Mouse (Mus musculus) liver, embryonic 18 days (tissue): ENCODE measurements around the gene AC131692.1. TPM values are rescaled to one million over a fixed set of nuclear protein-coding genes. Genes with fewer than 3 reads are reported as not detected.

Source experiments
- polyA plus RNA-seq: library from polyadenylated mRNA; depleted of rRNA; stranded (reverse); fragments of >200 nt; gene quantifications from 2 replicates; pipeline ENCODE4 v1.2.3, GENCODE M21; 2012; rRNA removed

Gene AC131692.1
- polyA plus RNA-seq: 0.14 and 0.23 TPM in 2 replicates

GRCm38 (mm10) chr19:6094119-6094518 lies at the start of gene AC131692.1:
Gene AC131692.1, plus strand, starts transcription at chr19:6094419.

GRCm38 (mm10) chr19:6046294-6047153 lies 47.7 kb upstream of the AC131692.1 start, which contains the start of gene Syvn1:
Gene Syvn1, plus strand, starts transcription at chr19:6046576.

DNA sequence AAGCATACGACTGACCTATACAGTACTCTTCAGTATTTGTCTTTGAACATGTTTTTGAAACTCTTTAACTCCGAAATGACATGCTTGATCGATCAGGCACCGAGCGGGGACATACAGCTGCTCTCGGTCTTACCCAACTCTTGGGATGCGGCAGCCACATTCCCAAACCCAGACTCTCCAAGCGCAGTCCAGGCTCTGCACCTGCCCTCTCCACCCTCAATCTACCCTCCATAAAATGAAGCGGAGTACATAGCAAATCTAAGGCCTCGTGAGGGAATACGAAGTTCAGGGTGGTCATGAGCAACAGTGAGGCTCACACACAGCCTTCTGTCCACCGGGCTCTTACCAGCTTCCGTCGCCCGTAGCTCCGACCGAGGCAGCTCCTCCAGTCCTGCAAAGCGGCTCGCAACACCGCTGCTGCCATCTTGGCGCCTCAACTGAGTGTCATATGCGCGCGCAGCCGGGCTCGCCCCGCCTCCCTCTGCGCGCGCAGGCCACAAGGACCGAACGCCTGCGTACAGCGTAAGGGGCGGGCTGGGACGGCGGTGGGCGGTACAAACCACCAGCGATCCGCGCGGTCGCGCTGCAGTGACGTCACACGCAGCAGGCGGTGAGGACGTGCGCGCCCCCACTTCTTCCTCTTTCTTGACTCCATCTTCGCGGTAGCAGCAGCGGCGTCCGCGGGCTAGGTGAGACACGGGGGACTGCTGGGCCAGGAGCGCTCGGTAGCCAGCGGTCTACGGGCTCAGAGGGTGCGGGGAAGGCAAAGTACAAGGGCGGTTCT lies 36.7 kb upstream of the AC131692.1 start, which contains the start of the genes Mrpl49 and Fau:
Gene Mrpl49 (minus strand): TSS at position 473 of the 784 bp plus-strand sequence.
Gene Fau (plus strand): TSS at position 532 of the 784 bp plus-strand sequence.

GRCm38 (mm10) chr19:6061021-6061533 lies 33.1 kb upstream of the AC131692.1 start, which contains the start of gene Znhit2:
Gene Znhit2, plus strand, starts transcription at chr19:6061192.

GRCm38 (mm10) chr19:6067724-6068415 lies 26.3 kb upstream of the AC131692.1 start, which contains the start of gene Tm7sf2:
Gene Tm7sf2, minus strand, starts transcription at chr19:6068373.

GRCm38 (mm10) chr19:6076564-6077393 lies 17.4 kb upstream of the AC131692.1 start, which contains the start of gene Vps51:
Gene Vps51, minus strand, starts transcription at chr19:6077231.

DNA sequence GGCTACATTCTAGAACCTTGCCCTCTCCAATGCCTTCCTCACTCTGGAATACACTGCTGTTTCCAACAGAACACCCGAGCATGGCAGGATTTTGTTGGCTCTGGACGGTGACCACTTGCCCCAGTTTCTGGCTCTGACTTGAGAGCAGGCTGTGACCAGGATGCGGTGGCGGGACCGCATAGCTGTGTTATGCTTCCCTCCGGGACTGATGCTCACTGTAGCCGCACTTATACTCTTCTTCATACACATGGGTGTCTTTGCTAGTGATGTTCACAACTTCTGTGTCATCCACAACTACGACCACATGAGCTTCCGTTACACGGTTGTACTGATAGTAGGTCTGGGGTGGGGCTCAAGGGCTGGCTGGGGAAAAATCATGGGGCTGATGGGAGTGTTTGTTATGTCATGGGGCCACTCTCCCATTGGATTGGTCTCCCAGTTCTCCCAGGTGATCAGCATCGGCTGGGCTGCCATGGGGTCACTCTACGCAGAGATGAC lies 14.2 kb upstream of the AC131692.1 start, which contains the start of gene Tmem262:
Gene Tmem262 (plus strand): TSS at position 51 of the 498 bp plus-strand sequence.

GRCm38 (mm10) chr19:6082156-6082555 lies 12.1 kb upstream of the AC131692.1 start, which contains the start of gene Gm28374:
Gene Gm28374, minus strand, starts transcription at chr19:6082256.

GRCm38 (mm10) chr19:6084478-6085248 lies 9.6 kb upstream of the AC131692.1 start, which contains the start of the genes Zfpl1 and Cdca5:
Gene Zfpl1, minus strand, starts transcription at chr19:6084956.
Gene Cdca5, plus strand, starts transcription at chr19:6084983.

DNA sequence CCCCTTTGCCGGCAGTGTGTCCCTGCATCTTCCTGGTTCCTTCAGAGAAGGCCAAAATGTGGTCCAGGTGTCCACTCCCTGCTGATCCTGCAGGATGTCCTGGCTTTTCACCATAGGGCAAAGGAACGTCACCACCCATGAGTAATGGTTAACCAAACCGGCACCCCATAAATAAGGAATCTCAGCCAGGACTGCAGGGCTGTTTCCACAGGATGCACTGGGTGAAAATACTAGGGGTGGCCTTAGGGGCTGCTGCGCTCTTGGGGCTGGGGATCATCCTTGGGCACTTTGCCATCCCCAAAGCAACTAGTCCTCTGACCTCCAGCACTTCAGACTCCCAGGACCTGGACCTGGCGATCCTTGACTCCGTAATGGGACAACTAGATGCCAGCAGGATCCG lies 11.4 kb downstream of the AC131692.1 start, which contains the start of gene Naaladl1:
Gene Naaladl1 (plus strand): TSS at position 197 of the 400 bp plus-strand sequence.

DNA sequence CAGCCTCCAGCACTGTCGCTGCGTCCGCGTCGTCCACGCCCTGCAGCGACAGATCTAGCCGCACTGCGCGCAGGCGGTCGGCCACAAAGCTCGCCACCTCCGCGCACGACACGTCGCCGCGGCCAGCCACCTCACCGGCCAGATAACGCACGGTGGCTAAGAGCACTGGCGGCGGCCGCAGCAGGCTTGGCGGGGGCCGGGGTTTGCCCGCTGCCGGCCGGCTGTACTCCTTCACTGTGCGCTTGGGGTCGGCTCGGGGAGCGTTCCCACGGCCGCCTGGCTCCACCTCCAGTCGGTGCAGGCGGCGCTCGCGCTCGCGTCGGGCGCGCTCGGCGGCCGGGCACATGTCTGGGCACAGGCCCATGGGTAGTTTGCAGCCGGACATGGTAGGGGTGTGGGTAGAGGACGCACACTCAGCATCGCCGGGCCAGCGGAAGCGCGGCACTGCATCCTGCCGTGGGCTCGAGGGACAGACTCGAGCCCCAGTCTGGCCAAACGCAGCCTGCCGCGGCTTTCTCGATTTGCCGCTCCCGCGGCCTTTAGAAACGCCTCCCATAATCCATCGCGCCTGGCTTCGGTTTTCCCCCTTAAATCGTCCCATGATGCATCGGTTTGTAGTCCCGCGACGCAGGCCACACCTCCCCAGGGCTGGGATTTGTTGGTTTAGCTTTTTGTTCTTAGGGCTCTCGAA lies 23.9 kb downstream of the AC131692.1 start, which contains the start of gene Sac3d1:
Gene Sac3d1 (minus strand): TSS at position 665 of the 691 bp plus-strand sequence.

DNA sequence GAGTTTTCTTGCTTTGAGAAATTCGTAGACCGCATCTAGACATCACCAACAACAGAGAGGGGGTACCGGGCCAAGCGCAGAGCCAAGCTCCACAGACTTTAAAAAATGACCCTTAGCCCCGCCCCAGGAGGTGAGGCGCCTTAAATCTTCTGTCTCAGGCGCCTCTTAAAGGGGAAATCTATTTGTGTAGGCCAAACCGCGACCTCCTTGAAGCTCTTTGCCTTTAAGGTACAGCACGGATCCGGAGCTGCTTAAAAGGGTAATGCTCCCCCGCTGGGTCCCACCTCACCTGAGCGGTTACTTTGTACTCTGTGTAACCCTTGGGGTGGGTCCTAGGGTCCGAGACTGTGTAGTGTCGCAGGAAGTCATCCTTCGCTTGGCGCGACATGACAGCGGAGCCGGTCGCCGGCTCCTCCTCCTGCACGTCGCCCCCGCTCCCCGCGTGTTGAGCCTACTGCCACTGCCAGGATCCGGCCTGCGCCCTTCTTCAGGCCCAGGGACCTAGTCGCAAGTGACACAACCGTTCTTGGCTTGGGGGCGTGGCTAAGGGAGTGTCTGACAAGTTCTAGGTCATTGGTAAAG lies 33.6 kb downstream of the AC131692.1 start, which contains the start of gene Snx15:
Gene Snx15 (minus strand): TSS at position 545 of the 582 bp plus-strand sequence.

DNA sequence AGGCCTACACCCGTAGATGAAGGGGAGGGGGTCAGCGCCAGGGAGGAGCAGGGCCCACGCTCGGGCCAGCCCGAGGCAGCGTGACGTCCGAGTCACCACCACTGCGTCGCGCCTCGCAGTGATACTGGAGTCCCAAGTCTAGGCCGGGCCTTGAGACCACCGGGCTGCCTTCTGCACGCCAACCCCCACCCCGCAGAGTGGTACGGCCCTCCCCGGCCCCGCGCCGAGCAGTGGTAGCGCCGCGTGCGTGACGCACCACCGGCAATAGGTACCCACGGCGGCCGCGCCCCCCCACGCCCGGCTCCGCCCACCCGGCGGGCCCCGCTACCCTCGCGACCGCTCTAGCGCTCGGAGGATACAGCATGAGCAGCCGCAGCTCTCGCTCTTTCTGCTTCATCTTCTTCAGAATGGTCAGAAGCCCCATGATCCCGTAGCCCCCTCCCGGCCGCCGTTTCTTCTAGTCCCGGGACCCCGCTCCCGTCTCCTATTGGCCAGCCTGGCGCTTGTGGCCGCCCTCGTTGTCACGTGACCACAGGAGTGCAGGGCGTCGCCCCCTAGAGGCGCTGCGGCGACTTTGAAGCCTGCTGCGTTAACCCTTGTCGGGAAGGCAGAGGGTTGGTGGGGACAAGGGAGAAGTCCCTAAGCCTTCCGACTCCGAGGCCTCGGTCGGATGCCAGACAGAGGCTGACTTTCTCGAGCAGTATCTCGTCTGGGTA lies 46.6 kb downstream of the AC131692.1 start, which contains the start of gene Batf2:
Gene Batf2 (plus strand): TSS at position 306 of the 716 bp plus-strand sequence.

DNA sequence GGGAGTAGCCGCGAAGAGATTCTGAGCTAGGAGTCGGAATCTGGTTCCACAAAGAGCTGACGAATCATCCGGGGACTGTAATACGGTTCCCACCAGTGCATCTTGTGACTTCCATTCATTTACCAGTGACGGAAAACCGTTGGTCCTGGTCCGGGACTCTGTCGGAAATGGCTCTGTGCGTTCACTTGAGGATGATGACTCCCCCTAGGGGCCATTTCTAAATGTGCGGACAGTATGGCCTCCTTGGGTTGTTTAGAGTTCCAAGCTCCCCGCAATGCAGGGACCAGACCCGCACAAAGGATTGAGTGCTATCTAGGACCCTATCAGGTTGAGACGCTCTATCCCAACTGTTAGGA lies 47.2 kb downstream of the AC131692.1 start, which contains the start of gene Arl2:
Gene Arl2 (minus strand): TSS at position 155 of the 356 bp plus-strand sequence.

